Mouse (Mus musculus): ENCODE results near the gene Vmn1r65. TPM values are rescaled to one million over a fixed set of nuclear protein-coding genes. Genes with fewer than 3 reads are reported as not detected.

Gene Vmn1r65
- polyA plus RNA-seq (2017; shearing (Covaris generic)): not detected

GRCm38 (mm10) chr7:6010910-6011309, at the start of gene Vmn1r65:
Gene Vmn1r65 (minus strand): TSS chr7:6011010.

GRCm38 (mm10) chr7:6044861-6045260, 34.1 kb upstream of the Vmn1r65 start, which contains the start of gene Nlrp4c:
Gene Nlrp4c (plus strand): TSS chr7:6045161.

Other genes starting within 250 kb of the Vmn1r65 start
- not detected for gene Vmn1r63, start 205.6 kb downstream of the Vmn1r65 start, polyA plus RNA-seq (2017; shearing (Covaris generic))
- not detected for gene Vmn1r64, start 126.5 kb downstream of the Vmn1r65 start, polyA plus RNA-seq (2017; shearing (Covaris generic))
- not detected for gene Nlrp4c, start 34.2 kb upstream of the Vmn1r65 start, polyA plus RNA-seq (2017; shearing (Covaris generic))
- 30.4 TPM for gene Zfp787, start 145.0 kb upstream of the Vmn1r65 start, polyA plus RNA-seq (2017; shearing (Covaris generic))
- gene Zfp444, start 161.2 kb upstream of the Vmn1r65 start, polyA plus RNA-seq (2017; shearing (Covaris generic)): 10.5 TPM
- not detected for gene Galp, start 186.1 kb upstream of the Vmn1r65 start, polyA plus RNA-seq (2017; shearing (Covaris generic))
- gene Zscan5b, start 211.3 kb upstream of the Vmn1r65 start, polyA plus RNA-seq (2017; shearing (Covaris generic)): not detected
- not detected for gene Epp13, start 241.7 kb upstream of the Vmn1r65 start, polyA plus RNA-seq (2017; shearing (Covaris generic))

All from inflammation-experienced regulatory T-cells, adult 16 weeks (primary cell).